Mouse (Mus musculus) forelimb bud, embryonic 11.5 days (tissue): Measurements from ENCODE around the gene Zcchc2.

Source experiments
- DNase-seq: peaks from one replicate; pipeline ENCODE4 v3.0.0-alpha.2; 2012; ENCODE audit warnings: low read depth, low spot score

The Zcchc2 gene

DNA sequence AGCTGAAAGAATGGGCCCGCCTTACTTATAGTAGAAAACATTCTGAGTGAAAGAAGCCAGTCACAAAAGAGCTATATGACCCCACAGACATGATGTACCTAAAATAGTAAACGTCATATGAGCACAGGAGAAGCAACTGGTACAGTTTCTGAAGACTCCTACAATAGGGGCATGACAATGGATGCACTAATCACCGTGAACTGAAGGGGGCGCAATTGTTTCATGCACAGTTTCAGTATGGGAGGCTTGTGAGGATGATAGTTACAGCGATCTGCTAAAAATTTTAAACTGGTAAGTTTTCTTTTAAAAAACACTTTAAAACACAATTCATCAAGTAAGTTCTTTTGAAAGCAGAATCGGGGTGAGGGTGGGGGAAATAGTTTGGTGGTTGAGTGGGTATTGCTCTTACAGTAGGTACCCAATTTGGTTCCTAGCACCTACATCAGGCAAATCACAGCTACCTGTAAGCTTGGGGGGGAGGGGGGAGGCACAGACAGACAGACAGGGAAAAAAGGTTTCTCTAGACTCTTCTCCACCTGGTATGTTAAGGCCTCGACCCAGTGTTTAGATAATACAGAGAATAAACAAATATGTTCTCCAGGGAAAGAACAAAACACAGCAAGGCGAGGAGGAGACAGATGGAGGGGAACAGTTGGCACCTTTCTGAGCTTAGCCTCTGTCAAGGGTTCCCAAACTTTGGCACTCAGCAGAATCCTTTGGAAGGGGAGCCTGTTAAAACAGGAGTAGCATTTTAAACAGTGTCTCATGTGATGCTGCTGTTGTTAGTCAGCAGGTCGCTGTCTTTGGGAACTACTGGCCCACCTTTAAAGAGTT is 81.2 kb downstream of the Zcchc2 start:
- peak; percentile 71 for DNase-seq

- no peak for DNase-seq
Measured at GRCm38 (mm10) chr1:106072071-106072440, 81.8 kb downstream of the Zcchc2 start.

GRCm38 (mm10) chr1:106073166-106073565 is 83.0 kb downstream of the Zcchc2 start:
- no peak for DNase-seq

GRCm38 (mm10) chr1:106074141-106074540 is 83.9 kb downstream of the Zcchc2 start:
- DNase-seq, result no peak

GRCm38 (mm10) chr1:106074656-106075055 is 84.5 kb downstream of the Zcchc2 start:
- DNase-seq, result no peak

DNA sequence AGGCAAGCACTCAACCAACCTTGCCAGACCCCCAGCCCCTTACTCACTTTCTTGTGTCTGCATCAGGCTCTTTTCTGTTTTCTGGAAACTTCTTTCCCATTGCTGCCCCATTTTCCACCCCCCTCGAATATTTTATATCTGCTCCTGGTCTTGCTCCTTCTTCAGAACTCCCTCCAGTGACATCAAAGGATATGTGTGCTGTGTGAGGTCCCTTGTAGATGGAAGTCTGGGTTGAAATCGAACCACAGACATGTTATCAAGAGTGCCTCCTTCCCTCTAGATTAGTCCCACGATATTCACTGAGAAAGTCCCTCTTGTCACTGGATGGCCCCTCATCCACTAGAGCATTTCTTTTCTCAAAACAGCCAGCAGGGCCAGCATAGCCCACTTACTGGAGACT is 86.4 kb downstream of the Zcchc2 start:
- DNase-seq, result no peak

DNA sequence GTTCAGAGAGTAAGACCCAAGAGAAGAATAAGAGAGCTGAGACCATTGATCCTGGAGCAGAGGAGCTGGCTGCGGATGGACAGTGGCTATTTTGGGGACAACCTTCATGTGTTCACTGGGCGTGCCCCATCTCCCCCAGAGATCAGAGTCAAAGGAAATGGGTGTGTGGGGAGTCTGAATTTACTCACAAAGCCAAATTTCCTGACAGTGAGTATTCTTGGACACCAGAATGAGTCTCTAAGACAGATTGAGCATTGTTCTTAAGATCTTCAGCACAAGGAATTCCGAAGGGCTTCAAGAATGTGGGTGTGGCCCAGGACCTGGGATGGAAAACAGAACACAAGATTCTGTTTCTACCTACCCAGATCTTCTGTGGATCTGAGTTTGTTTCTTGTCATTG is 87.0 kb downstream of the Zcchc2 start:
- no peak for DNase-seq
